Mouse (Mus musculus): ENCODE results near the gene Ppp1r15b. TPM values are rescaled to one million over a fixed set of nuclear protein-coding genes. Genes with fewer than 3 reads are reported as not detected.
A peak's percentile ranks its signal among the peaks of the same experiment; 100 is the strongest.

The Ppp1r15b gene
- polyA plus RNA-seq, 1 experiment from 2014 or later: 48.9 TPM

DNA sequence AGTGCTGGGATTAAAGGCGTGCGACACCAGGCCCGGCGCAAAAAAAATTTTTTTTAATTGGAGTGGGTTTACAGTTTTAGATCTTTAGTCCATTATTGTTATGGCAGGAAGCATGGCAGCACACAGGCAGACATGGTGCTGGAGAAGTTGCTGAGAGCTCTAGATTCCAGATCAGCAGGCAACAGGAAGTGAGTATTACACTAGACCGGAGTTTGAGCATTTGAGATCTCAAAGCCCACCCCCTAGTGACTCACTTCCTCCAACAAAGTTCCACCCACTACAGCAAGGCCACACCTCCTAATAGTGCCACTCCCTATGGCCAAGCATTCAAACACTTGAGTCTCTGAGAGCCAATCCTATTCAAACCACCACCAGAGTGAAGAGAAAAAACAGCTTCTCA lies 12.8 kb upstream of the Ppp1r15b start:
- H3K4me1 ChIP-seq (ENCODE audit: control insufficient read depth, low read depth, low read length): peaks cover 31% of the 10 kb centered on the region
- peak overlapping the region; percentile 49; the same call in 1 of the 2 replicates for H3K27ac ChIP-seq (ENCODE audit: low read length)
- H3K4me3 ChIP-seq (ENCODE audit: low read depth, low read length): no peak overlapping the region
- peak; percentile 66 for ATAC-seq (ENCODE audit: low read depth)
- no peaks in the 10 kb centered on the region for H3K36me3 ChIP-seq (ENCODE audit: control insufficient read depth, insufficient read depth)
- no peak overlapping the region for H3K9ac ChIP-seq (ENCODE audit: low read depth, low read length)
- peak overlapping the region; percentile 1; the same call in 1 of the 2 replicates for H3K4me2 ChIP-seq (ENCODE audit: low read depth, low read length)
- H3K9me3 ChIP-seq (replicated peaks; ENCODE audit: control insufficient read depth, low read length): no peaks in the 10 kb centered on the region
- no peaks in the 10 kb centered on the region for H3K27me3 ChIP-seq (ENCODE audit: control insufficient read depth, insufficient read depth, low read depth, low read length)
- 72% methylated on average over 5 of the region's 5 CpGs for WGBS (ENCODE audit: insufficient replicate concordance)

DNA sequence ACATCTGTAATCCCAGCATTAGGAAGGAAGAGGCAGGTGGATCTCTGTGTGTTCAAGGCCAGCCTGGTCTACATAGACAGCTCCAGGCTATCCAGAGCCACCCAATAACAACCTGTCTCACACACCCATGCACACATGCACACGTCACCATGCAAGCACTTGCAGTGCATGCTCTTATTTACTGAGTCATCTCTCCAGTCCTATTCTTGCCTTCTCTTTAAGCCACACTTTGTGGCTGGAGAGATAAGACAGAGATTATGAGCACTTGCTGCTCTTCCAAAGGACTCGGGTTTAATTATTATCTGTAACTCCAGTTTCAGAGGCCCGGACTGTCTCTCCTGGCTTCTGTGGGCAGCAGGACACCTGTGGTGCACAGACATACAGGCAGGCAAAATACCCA lies 12.1 kb upstream of the Ppp1r15b start:
- no peak overlapping the region for H3K9ac ChIP-seq (ENCODE audit: low read depth, low read length)
- WGBS (ENCODE audit: insufficient replicate concordance): 12% methylated on average over 3 of the region's 3 CpGs
- H3K4me1 ChIP-seq (ENCODE audit: control insufficient read depth, low read depth, low read length): peaks cover 31% of the 10 kb centered on the region
- peak; percentile 90 for ATAC-seq (ENCODE audit: low read depth)
- peak overlapping the region; percentile 6; the same call in 1 of the 2 replicates for H3K4me2 ChIP-seq (ENCODE audit: low read depth, low read length)
- peak overlapping the region; percentile 49; the same call in 1 of the 2 replicates for H3K27ac ChIP-seq (ENCODE audit: low read length)
- H3K36me3 ChIP-seq (ENCODE audit: control insufficient read depth, insufficient read depth): no peaks in the 10 kb centered on the region
- H3K9me3 ChIP-seq (replicated peaks; ENCODE audit: control insufficient read depth, low read length): no peaks in the 10 kb centered on the region
- no peak overlapping the region for H3K4me3 ChIP-seq (ENCODE audit: low read depth, low read length)
- no peaks in the 10 kb centered on the region for H3K27me3 ChIP-seq (ENCODE audit: control insufficient read depth, insufficient read depth, low read depth, low read length)

GRCm38 (mm10) chr1:133119931-133120712 lies 10.8 kb upstream of the Ppp1r15b start:
- 45% methylated on average over 7 of the region's 7 CpGs for WGBS (ENCODE audit: insufficient replicate concordance)
- no peak overlapping the region for H3K9ac ChIP-seq (ENCODE audit: low read depth, low read length)
- no peaks in the 10 kb centered on the region for H3K27me3 ChIP-seq (ENCODE audit: control insufficient read depth, insufficient read depth, low read depth, low read length)
- no peaks in the 10 kb centered on the region for H3K9me3 ChIP-seq (replicated peaks; ENCODE audit: control insufficient read depth, low read length)
- peak; percentile 25 for ATAC-seq (ENCODE audit: low read depth)
- no peak overlapping the region for H3K4me2 ChIP-seq (ENCODE audit: low read depth, low read length)
- H3K4me1 ChIP-seq (ENCODE audit: control insufficient read depth, low read depth, low read length): peaks cover 31% of the 10 kb centered on the region
- H3K27ac ChIP-seq (ENCODE audit: low read length): peak overlapping the region; percentile 57
- no peaks in the 10 kb centered on the region for H3K36me3 ChIP-seq (ENCODE audit: control insufficient read depth, insufficient read depth)
- H3K4me3 ChIP-seq (ENCODE audit: low read depth, low read length): no peak overlapping the region

- Histone ChIP-seq H3K4me2 (ENCODE audit: low read depth, low read length) (no peak overlapping the region), H3K27ac (ENCODE audit: low read length) (peak overlapping the region; percentile 41; the same call in 1 of the 2 replicates), H3K9ac (ENCODE audit: low read depth, low read length) (no peak overlapping the region), H3K27me3 (ENCODE audit: control insufficient read depth, insufficient read depth, low read depth, low read length) (no peaks in the 10 kb centered on the region), H3K9me3 (replicated peaks; ENCODE audit: control insufficient read depth, low read length) (no peaks in the 10 kb centered on the region), H3K36me3 (ENCODE audit: control insufficient read depth, insufficient read depth) (no peaks in the 10 kb centered on the region), H3K4me1 (ENCODE audit: control insufficient read depth, low read depth, low read length) (peaks cover 31% of the 10 kb centered on the region), H3K4me3 (ENCODE audit: low read depth, low read length) (no peak overlapping the region)
- ATAC-seq (ENCODE audit: low read depth): no peak
- WGBS (ENCODE audit: insufficient replicate concordance): 47% methylated on average over 6 of the region's 6 CpGs
These were observed 9.7 kb upstream of the Ppp1r15b start for GRCm38 (mm10) chr1:133121246-133121645.

DNA sequence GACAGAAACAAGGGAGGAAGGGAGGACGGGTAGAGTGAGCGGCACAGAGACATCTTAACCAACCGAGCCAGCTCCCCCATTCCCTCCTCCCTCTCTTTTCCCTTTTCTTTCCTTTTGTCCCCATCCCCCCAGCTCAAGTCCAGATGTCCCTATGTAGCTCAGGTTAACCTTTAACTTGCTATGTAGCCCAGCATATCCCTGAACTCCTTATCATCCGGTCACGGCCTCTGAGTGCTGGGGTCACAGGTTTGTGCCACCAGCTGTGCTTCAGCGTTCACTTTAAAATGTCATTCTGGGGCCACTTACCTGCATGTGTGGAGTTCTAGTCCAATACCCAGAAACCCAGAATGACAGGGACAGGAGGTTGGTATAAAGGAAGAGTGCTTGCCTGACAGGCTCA lies 6.8 kb upstream of the Ppp1r15b start:
- Histone ChIP-seq H3K4me1 (ENCODE audit: control insufficient read depth, low read depth, low read length) (peaks cover 29% of the 10 kb centered on the region), H3K4me2 (ENCODE audit: low read depth, low read length) (no peak overlapping the region), H3K27ac (ENCODE audit: low read length) (0 out of 2 replicates have a peak overlapping the region, but pooled peaks have one; percentile 24), H3K9me3 (replicated peaks; ENCODE audit: control insufficient read depth, low read length) (no peaks in the 10 kb centered on the region), H3K27me3 (ENCODE audit: control insufficient read depth, insufficient read depth, low read depth, low read length) (no peaks in the 10 kb centered on the region), H3K4me3 (ENCODE audit: low read depth, low read length) (no peak overlapping the region), H3K36me3 (ENCODE audit: control insufficient read depth, insufficient read depth) (no peaks in the 10 kb centered on the region), H3K9ac (ENCODE audit: low read depth, low read length) (no peak overlapping the region)
- ATAC-seq (ENCODE audit: low read depth): peak; percentile 69
- WGBS (ENCODE audit: insufficient replicate concordance): 71% methylated on average over 6 of the region's 6 CpGs

DNA sequence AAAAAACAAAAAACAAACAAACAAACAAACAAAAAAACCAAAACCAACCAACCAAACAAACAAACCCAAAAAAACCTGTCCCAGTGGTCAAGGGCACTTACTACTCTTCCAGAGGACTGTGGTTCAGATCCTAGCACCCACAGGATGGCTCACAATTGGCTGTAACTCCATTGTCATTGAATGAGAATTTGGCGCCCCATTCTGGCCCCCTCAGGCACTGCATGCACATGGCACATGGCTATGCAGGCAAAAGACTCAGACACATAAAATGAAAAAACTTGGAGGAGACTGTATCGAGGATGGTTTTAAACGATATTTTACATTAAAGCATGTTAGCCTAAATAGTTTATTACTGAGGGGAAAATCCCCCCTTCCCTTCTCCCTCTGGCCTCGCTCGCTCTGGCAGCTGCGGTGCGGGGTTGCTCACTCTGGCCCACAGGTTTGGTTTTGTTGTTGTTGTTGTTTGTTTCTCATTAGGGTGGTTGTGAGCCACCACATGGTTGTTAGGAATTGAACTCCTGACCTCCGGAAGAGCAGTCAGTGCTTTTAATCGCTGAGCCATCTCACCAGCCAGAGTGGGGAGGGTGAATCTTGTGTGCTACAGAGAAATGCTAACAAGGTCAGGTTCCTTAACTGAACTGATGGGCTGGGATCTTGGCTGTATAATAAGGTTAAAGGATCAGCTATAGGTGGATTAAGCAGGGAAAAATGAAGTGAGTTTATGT lies 5.1 kb upstream of the Ppp1r15b start:
- Histone ChIP-seq H3K27ac (ENCODE audit: low read length) (no peak overlapping the region), H3K27me3 (ENCODE audit: control insufficient read depth, insufficient read depth, low read depth, low read length) (no peaks in the 10 kb centered on the region), H3K4me2 (ENCODE audit: low read depth, low read length) (no peak overlapping the region), H3K9ac (ENCODE audit: low read depth, low read length) (no peak overlapping the region), H3K4me1 (ENCODE audit: control insufficient read depth, low read depth, low read length) (peaks cover 25% of the 10 kb centered on the region), H3K9me3 (replicated peaks; ENCODE audit: control insufficient read depth, low read length) (no peaks in the 10 kb centered on the region), H3K4me3 (ENCODE audit: low read depth, low read length) (no peak overlapping the region), H3K36me3 (ENCODE audit: control insufficient read depth, insufficient read depth) (no peaks in the 10 kb centered on the region)
- 80% methylated on average over 9 of the region's 9 CpGs for WGBS (ENCODE audit: insufficient replicate concordance)
- ATAC-seq (ENCODE audit: low read depth): no peak

DNA sequence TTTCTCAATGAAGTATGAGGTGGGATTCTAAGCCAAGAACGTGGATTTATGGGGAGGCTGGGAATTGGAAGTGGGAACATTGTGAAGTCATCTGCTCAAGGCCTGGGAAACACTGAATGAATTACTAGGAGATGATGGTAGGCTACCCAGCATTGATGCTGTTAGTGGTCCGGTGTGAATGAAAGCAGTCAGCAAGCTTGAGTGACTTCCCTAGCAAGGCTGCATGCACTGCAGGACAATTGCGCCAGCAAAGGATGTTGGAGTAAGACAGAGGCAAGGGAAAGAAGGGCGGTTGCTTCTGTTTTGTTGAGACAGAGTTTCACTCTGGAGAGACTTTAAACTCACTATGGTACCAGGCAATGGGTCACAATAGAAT lies 4.6 kb upstream of the Ppp1r15b start:
- Histone ChIP-seq H3K27me3 (ENCODE audit: control insufficient read depth, insufficient read depth, low read depth, low read length) (no peaks in the 10 kb centered on the region), H3K27ac (ENCODE audit: low read length) (no peak overlapping the region; the same call in 1 of the 2 replicates), H3K36me3 (ENCODE audit: control insufficient read depth, insufficient read depth) (no peaks in the 10 kb centered on the region), H3K9me3 (replicated peaks; ENCODE audit: control insufficient read depth, low read length) (no peaks in the 10 kb centered on the region), H3K4me1 (ENCODE audit: control insufficient read depth, low read depth, low read length) (peaks cover 22% of the 10 kb centered on the region), H3K4me2 (ENCODE audit: low read depth, low read length) (no peak overlapping the region), H3K4me3 (ENCODE audit: low read depth, low read length) (no peak overlapping the region), H3K9ac (ENCODE audit: low read depth, low read length) (no peak overlapping the region)
- WGBS (ENCODE audit: insufficient replicate concordance): 67% methylated on average over 4 of the region's 4 CpGs
- no peak for ATAC-seq (ENCODE audit: low read depth)

GRCm38 (mm10) chr1:133127328-133127727 lies 3.6 kb upstream of the Ppp1r15b start:
- WGBS (ENCODE audit: insufficient replicate concordance): 56% methylated on average over 9 of the region's 9 CpGs
- no peak for ATAC-seq (ENCODE audit: low read depth)
- no peaks in the 10 kb centered on the region for H3K36me3 ChIP-seq (ENCODE audit: control insufficient read depth, insufficient read depth)

More at GRCm38 (mm10) chr1:133127328-133127727, 3.6 kb upstream of the Ppp1r15b start:
- peaks cover 22% of the 10 kb centered on the region for H3K4me1 ChIP-seq (ENCODE audit: control insufficient read depth, low read depth, low read length)
- H3K4me3 ChIP-seq (ENCODE audit: low read depth, low read length): no peak overlapping the region
- no peak overlapping the region for H3K27ac ChIP-seq (ENCODE audit: low read length)
- H3K27me3 ChIP-seq (ENCODE audit: control insufficient read depth, insufficient read depth, low read depth, low read length): no peaks in the 10 kb centered on the region
- no peak overlapping the region for H3K9ac ChIP-seq (ENCODE audit: low read depth, low read length)
- no peaks in the 10 kb centered on the region for H3K9me3 ChIP-seq (replicated peaks; ENCODE audit: control insufficient read depth, low read length)
- H3K4me2 ChIP-seq (ENCODE audit: low read depth, low read length): no peak overlapping the region

Measured in liver, embryonic 16.5 days (tissue).